ENCODE assay signal across 36 mouse cellular contexts in genomic region chr12:70208214-70208613, GRCm38 (mm10). TPM values are rescaled to one million over a fixed set of nuclear protein-coding genes. Genes with fewer than 3 reads are reported as not detected.
"Had no signal": no experiment of that assay in that cellular context is flagged by ENCODE, and none has a peak within 500 bp of the region (broad histone marks: within the 10 kb centered on the region; RNA-seq: fewer than 3 reads in every experiment).

No protein-coding gene starts in this region.

- H3K4me2 ChIP-seq: limb, embryonic 12.5 days; limb, embryonic 13.5 days; limb, embryonic 15.5 days; liver, embryonic 11.5 days; liver, embryonic 12.5 days; liver, embryonic 13.5 days; liver, embryonic 15.5 days; lung, embryonic 14.5 days; lung, embryonic 15.5 days; midbrain, embryonic 11.5 days; midbrain, embryonic 12.5 days; midbrain, embryonic 13.5 days; midbrain, embryonic 15.5 days; neural tube, embryonic 12.5 days had no signal

- H3K9ac ChIP-seq: limb, embryonic 12.5 days; limb, embryonic 13.5 days; limb, embryonic 15.5 days; liver, embryonic 12.5 days; liver, embryonic 13.5 days; liver, embryonic 14.5 days; liver, embryonic 15.5 days; liver, postnatal 0 days; lung, embryonic 14.5 days; lung, embryonic 15.5 days; midbrain, embryonic 12.5 days; midbrain, embryonic 13.5 days; midbrain, embryonic 15.5 days; neural tube, embryonic 12.5 days had no signal

- ATAC-seq: liver, embryonic 12.5 days; liver, postnatal 0 days; lung, postnatal 0 days; midbrain, embryonic 13.5 days; midbrain, embryonic 15.5 days; midbrain, embryonic 16.5 days had no signal

- H3K9me3 ChIP-seq: limb, embryonic 10.5 days; limb, embryonic 12.5 days; limb, embryonic 13.5 days; limb, embryonic 15.5 days; liver, embryonic 12.5 days; liver, embryonic 13.5 days; liver, embryonic 15.5 days; lung, embryonic 15.5 days; megakaryocyte, embryonic 14.5 days; midbrain, embryonic 10.5 days; midbrain, embryonic 12.5 days; midbrain, embryonic 13.5 days; midbrain, embryonic 15.5 days; neural tube, embryonic 12.5 days had no signal

- H3K4me3 ChIP-seq: limb, embryonic 10.5 days; limb, embryonic 12.5 days; limb, embryonic 13.5 days; limb, embryonic 15.5 days; liver, embryonic 12.5 days; liver, embryonic 13.5 days; liver, embryonic 15.5 days; lung, embryonic 15.5 days; megakaryocyte, embryonic 14.5 days; midbrain, embryonic 10.5 days; midbrain, embryonic 12.5 days; midbrain, embryonic 13.5 days; midbrain, embryonic 15.5 days; myocyte; neural tube, embryonic 12.5 days had no signal

- H3K4me1 ChIP-seq: limb, embryonic 10.5 days; limb, embryonic 12.5 days; limb, embryonic 13.5 days; limb, embryonic 15.5 days; liver, embryonic 12.5 days; liver, embryonic 13.5 days; lung, embryonic 15.5 days; midbrain, embryonic 12.5 days; midbrain, embryonic 13.5 days; midbrain, embryonic 15.5 days; neural tube, embryonic 12.5 days had no signal

- DNase-seq: left cerebral cortex, postnatal 4 days; liver; liver, embryonic 13.5 days; liver, postnatal 0 days; lung, adult 18-20 months; lung, adult 2 months; lung, embryonic 14.5 days; lung, postnatal 10 days; lung, postnatal 14 days; lung, postnatal 36 days; lung, postnatal 4 days; midbrain, embryonic 14.5 days had no signal

- H3K27me3 ChIP-seq: limb, embryonic 12.5 days; limb, embryonic 13.5 days; limb, embryonic 15.5 days; liver, embryonic 12.5 days; liver, embryonic 13.5 days; liver, embryonic 15.5 days; lung, embryonic 15.5 days; megakaryocyte, embryonic 14.5 days; midbrain, embryonic 12.5 days; midbrain, embryonic 13.5 days; midbrain, embryonic 15.5 days; neural tube, embryonic 12.5 days had no signal

- H3K27ac ChIP-seq: limb, embryonic 10.5 days; limb, embryonic 12.5 days; limb, embryonic 13.5 days; limb, embryonic 15.5 days; liver, embryonic 12.5 days; liver, embryonic 13.5 days; liver, embryonic 14.5 days; liver, embryonic 15.5 days; lung, embryonic 15.5 days; macrophage; midbrain, embryonic 10.5 days; midbrain, embryonic 12.5 days; midbrain, embryonic 13.5 days; midbrain, embryonic 15.5 days; neural tube, embryonic 12.5 days had no signal

- H3K36me3 ChIP-seq: limb, embryonic 10.5 days; limb, embryonic 12.5 days; limb, embryonic 13.5 days; limb, embryonic 15.5 days; midbrain, embryonic 10.5 days; midbrain, embryonic 12.5 days; midbrain, embryonic 13.5 days; midbrain, embryonic 15.5 days; neural tube, embryonic 12.5 days had no signal

RNA-seq across cellular contexts. Expression of gene Abhd12b, which starts 54.3 kb away (rescaled TPM):
- polyA plus RNA-seq: limb, embryonic 10.5 days; limb, embryonic 12.5 days; limb, embryonic 13.5 days; liver, adult 2 months; liver, embryonic 11.5 days; liver, embryonic 12.5 days; liver, embryonic 13.5 days; liver, embryonic 14.5 days; liver, embryonic 15.5 days; liver, embryonic 16.5 days; liver, postnatal 0 days; lung, embryonic 16.5 days; macrophage; midbrain, embryonic 10.5 days; midbrain, embryonic 11.5 days; midbrain, embryonic 12.5 days; myocyte; neural tube, embryonic 11.5 days; neural tube, embryonic 12.5 days had no signal
